Mouse (Mus musculus) adrenal gland, postnatal 10 days (tissue): ENCODE measurements at regions not wholly inside any gene's neighbourhood (a gene's known extent, or its start where the extent isn't known, plus 50 kb on each side); places are given as distances from the start of the nearest gene placed in this dataset.
A peak's percentile ranks its signal among the peaks of the same experiment; 100 is the strongest.

Source experiments
- DNase-seq: peaks from one replicate; pipeline ENCODE4 v3.0.0; 2021; ENCODE audit warnings: mixed read lengths

- DNase-seq, result no peak
Observed at GRCm38 (mm10) chr6:39283761-39284415, 77.3 kb upstream of the Kdm7a start.

GRCm38 (mm10) chr6:39278317-39278716, 71.7 kb upstream of the Kdm7a start:
- peak; percentile 29 for DNase-seq

- no peak for DNase-seq
Observed at GRCm38 (mm10) chr6:39274774-39275502, 68.3 kb upstream of the Kdm7a start.

GRCm38 (mm10) chr6:39273427-39273826, 66.8 kb upstream of the Kdm7a start:
- DNase-seq, result no peak

- no peak for DNase-seq
Observed at GRCm38 (mm10) chr6:39270457-39270856, 63.9 kb upstream of the Kdm7a start.

- no peak for DNase-seq
Observed at GRCm38 (mm10) chr6:39269706-39270105, 63.1 kb upstream of the Kdm7a start.

- no peak for DNase-seq
Observed at GRCm38 (mm10) chr6:39268647-39269428, 62.2 kb upstream of the Kdm7a start.

GRCm38 (mm10) chr6:39264722-39265121, 58.1 kb upstream of the Kdm7a start:
- peak; percentile 62 for DNase-seq

GRCm38 (mm10) chr6:39263615-39264014, 57.0 kb upstream of the Kdm7a start:
- DNase-seq, result no peak

- DNase-seq, result no peak
Observed at GRCm38 (mm10) chr6:39261951-39262350, 55.4 kb upstream of the Kdm7a start.

- DNase-seq, result no peak
Observed at GRCm38 (mm10) chr6:39260480-39260879, 53.9 kb upstream of the Kdm7a start.

GRCm38 (mm10) chr6:39259129-39259528, 52.5 kb upstream of the Kdm7a start:
- DNase-seq, result no peak

- DNase-seq, result no peak
Observed at GRCm38 (mm10) chr6:39258656-39259055, 52.1 kb upstream of the Kdm7a start.

- DNase-seq, result no peak
Observed at GRCm38 (mm10) chr6:39257667-39258395, 51.2 kb upstream of the Kdm7a start.

- peak; percentile 42 for DNase-seq
Observed at GRCm38 (mm10) chr6:39257111-39257571, 50.6 kb upstream of the Kdm7a start.

- peak; percentile 62 for DNase-seq
Observed at GRCm38 (mm10) chr6:39256304-39257103, 49.9 kb upstream of the Kdm7a start.
